Mouse (Mus musculus) kidney, postnatal 0 days (tissue): ENCODE measurements at regions not wholly inside any gene's neighbourhood (a gene's known extent, or its start where the extent isn't known, plus 50 kb on each side); places are given as distances from the start of the nearest gene placed in this dataset.

Experiments used
- ATAC-seq: fragments of 200-750 bp; cut with Nextera tagmentation; replicated peaks from 2 replicates; pipeline ENCODE4 v1.8.0; 2017; ENCODE audit warnings: low read depth, moderate number of reproducible peaks, moderate TSS enrichment, moderate library complexity; ENCODE audit not compliant: low FRiP score
- DNase-seq: peaks from one replicate; pipeline ENCODE4 v3.0.0-alpha.2; 2016; ENCODE audit warnings: low spot score
- H3K27ac ChIP-seq: fragments of 300-500 bp; sonication (generic); 2 replicates; pipeline ENCODE4 v1.5.1; 2014; ENCODE audit warnings: mild to moderate bottlenecking
- H3K27me3 ChIP-seq: fragments of 300-500 bp; sonication (generic); 2 replicates; pipeline ENCODE4 v1.6.1; 2014; ENCODE audit warnings: low read length, mixed read lengths; ENCODE audit not compliant: insufficient read depth
- H3K36me3 ChIP-seq: fragments of 300-500 bp; sonication (generic); 2 replicates; pipeline ENCODE4 v1.6.1; 2014; ENCODE audit warnings: low read length, mixed read lengths; ENCODE audit not compliant: insufficient read depth
- H3K4me1 ChIP-seq: fragments of 300-500 bp; sonication (generic); replicated peaks from 2 replicates; pipeline ENCODE4 v1.6.1; 2014; ENCODE audit warnings: antibody characterized with exemption, low read length, mixed read lengths; ENCODE audit not compliant: insufficient read depth
- H3K4me2 ChIP-seq: fragments of 300-500 bp; sonication (generic); 2 replicates; pipeline ENCODE4 v1.6.1; 2014; ENCODE audit warnings: mild to moderate bottlenecking, low read length, moderate library complexity, mixed read lengths
- H3K4me3 ChIP-seq: fragments of 300-500 bp; sonication (generic); replicated peaks from 2 replicates; pipeline ENCODE4 v1.5.1; 2014; ENCODE audit warnings: low read depth, low read length
- H3K9ac ChIP-seq: fragments of 300-500 bp; sonication (generic); 2 replicates; pipeline ENCODE4 v1.6.1; 2014; ENCODE audit warnings: low read depth, low read length
- H3K9me3 ChIP-seq: fragments of 300-500 bp; sonication (generic); replicated peaks from 2 replicates; pipeline ENCODE4 v1.6.1; 2016; ENCODE audit warnings: low read length, inconsistent platforms, mixed read lengths
- CTCF ChIP-seq: IDR thresholded peaks from 2 replicates; pipeline ENCODE4 v1.5.1; 2016; ENCODE audit warnings: antibody characterized with exemption, low read depth, mild to moderate bottlenecking, moderate library complexity
- WGBS: fragments of 180-500 bp; shearing (Covaris S2); extraction: QIAGEN DNeasy Blood & Tissue Kit; methylation state at CpG from one replicate; pipeline ENCODE4 v1.1.7; 2014; 5-methylcytosine and 5-hydroxymethylcytosine counted together

GRCm38 (mm10) chr1:61419839-61420238 lies 218.8 kb upstream of the Pard3b start:
- no peaks in the 10 kb centered on the region for H3K9me3 ChIP-seq
- peaks cover 3% of the 10 kb centered on the region; the same call in 1 of the 2 replicates for H3K27me3 ChIP-seq
- no peak for ATAC-seq
- no peak overlapping the region for H3K27ac ChIP-seq
- H3K4me1 ChIP-seq, result no peaks in the 10 kb centered on the region
- TF ChIP-seq CTCF, result no peak
- no peak overlapping the region for H3K9ac ChIP-seq
- H3K4me3 ChIP-seq, result no peak overlapping the region
- no peaks in the 10 kb centered on the region for H3K36me3 ChIP-seq
- no peak overlapping the region for H3K4me2 ChIP-seq
- no peak for DNase-seq
- WGBS, result 42% methylated on average over 6 of the region's 6 CpGs

GRCm38 (mm10) chr1:61423253-61423652 lies 215.4 kb upstream of the Pard3b start:
- ATAC-seq (no peak), DNase-seq (no peak)
- no peak overlapping the region for H3K4me2 ChIP-seq
- no peaks in the 10 kb centered on the region for H3K4me1 ChIP-seq
- H3K27me3 ChIP-seq, result no peaks in the 10 kb centered on the region
- no peak for TF ChIP-seq CTCF
- H3K9me3 ChIP-seq, result no peaks in the 10 kb centered on the region
- H3K36me3 ChIP-seq, result no peaks in the 10 kb centered on the region
- no peak overlapping the region for H3K27ac ChIP-seq
- no peak overlapping the region for H3K9ac ChIP-seq
- H3K4me3 ChIP-seq, result no peak overlapping the region

GRCm38 (mm10) chr1:61428706-61429501 lies 209.7 kb upstream of the Pard3b start:
- Histone ChIP-seq H3K27ac (no peak overlapping the region), H3K36me3 (no peaks in the 10 kb centered on the region), H3K4me2 (no peak overlapping the region), H3K4me1 (no peaks in the 10 kb centered on the region), H3K9ac (no peak overlapping the region), H3K9me3 (no peaks in the 10 kb centered on the region), H3K27me3 (no peaks in the 10 kb centered on the region), H3K4me3 (no peak overlapping the region)
- no peak for TF ChIP-seq CTCF
- WGBS, result 80% methylated on average over 4 of the region's 4 CpGs
- ATAC-seq (no peak), DNase-seq (peak; percentile 82)

GRCm38 (mm10) chr1:61437603-61438002 lies 201.0 kb upstream of the Pard3b start:
- Histone ChIP-seq H3K27me3 (no peaks in the 10 kb centered on the region), H3K4me2 (no peak overlapping the region), H3K27ac (0 out of 2 replicates have a peak overlapping the region, but pooled peaks have one; percentile 8), H3K4me1 (no peaks in the 10 kb centered on the region), H3K4me3 (no peak overlapping the region), H3K9ac (no peak overlapping the region), H3K36me3 (no peaks in the 10 kb centered on the region), H3K9me3 (no peaks in the 10 kb centered on the region)
- DNase-seq (no peak), ATAC-seq (no peak)
- WGBS, result 51% methylated on average over 3 of the region's 3 CpGs
- TF ChIP-seq CTCF, result no peak

- H3K4me2 ChIP-seq, result no peak overlapping the region
- H3K4me1 ChIP-seq, result no peaks in the 10 kb centered on the region
- DNase-seq, result peak; percentile 71
- no peak overlapping the region for H3K27ac ChIP-seq
- TF ChIP-seq CTCF, result no peak
- H3K9me3 ChIP-seq, result no peaks in the 10 kb centered on the region
- no peaks in the 10 kb centered on the region for H3K36me3 ChIP-seq
- ATAC-seq, result no peak
- no peak overlapping the region for H3K9ac ChIP-seq
- no peaks in the 10 kb centered on the region for H3K27me3 ChIP-seq
- WGBS, result 49% methylated on average over 3 of the region's 3 CpGs
- no peak overlapping the region for H3K4me3 ChIP-seq
These were observed 177.2 kb upstream of the Pard3b start for GRCm38 (mm10) chr1:61461435-61461834.

GRCm38 (mm10) chr1:61470617-61471214 lies 167.9 kb upstream of the Pard3b start:
- H3K4me2 ChIP-seq, result no peak overlapping the region
- no peaks in the 10 kb centered on the region for H3K36me3 ChIP-seq
- no peak for TF ChIP-seq CTCF
- H3K4me1 ChIP-seq, result no peaks in the 10 kb centered on the region
- DNase-seq, result no peak
- no peaks in the 10 kb centered on the region for H3K9me3 ChIP-seq
- H3K4me3 ChIP-seq, result no peak overlapping the region
- WGBS, result 67% methylated on average over 5 of the region's 5 CpGs
- ATAC-seq, result no peak
- H3K27ac ChIP-seq, result no peak overlapping the region
- no peak overlapping the region for H3K9ac ChIP-seq
- H3K27me3 ChIP-seq, result no peaks in the 10 kb centered on the region; the same call in 1 of the 2 replicates
